Mouse (Mus musculus) CH12F3 (cell line): ENCODE measurements around the gene Nat8f4.

Experiments
- in situ Hi-C: fragments of 300-500 bp; cut with MboI; formaldehyde crosslinking; loops from 2 replicates; pipeline ENCODE4 v1.14.3; 2020; ENCODE audit warnings: low sequenced_read_pairs

Gene Nat8f4

DNA sequence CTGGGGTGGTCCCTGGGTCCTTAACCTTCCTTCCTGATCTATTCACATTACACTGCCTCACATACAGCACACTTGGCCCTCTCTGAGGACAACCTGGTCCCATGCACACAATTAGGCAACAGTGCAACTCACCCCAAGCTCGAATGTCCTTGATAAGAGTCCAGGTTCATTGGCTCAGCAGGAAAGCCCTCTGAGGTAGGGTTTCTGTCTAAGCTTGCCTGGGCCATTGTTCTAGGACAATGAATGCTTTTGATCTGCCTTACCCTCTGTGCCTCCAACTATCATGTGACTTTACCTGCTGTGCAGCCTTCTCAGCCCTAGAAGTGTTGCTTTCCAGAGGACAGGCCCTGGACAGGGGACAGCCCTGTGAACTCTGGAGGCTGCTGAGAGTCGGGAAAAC, 55.4 kb downstream of the Nat8f4 start:
- in situ Hi-C loops = no loop called here
